Mouse (Mus musculus) urinary bladder, adult 2 months (tissue): Measurements from ENCODE around the gene Kit. TPM values are rescaled to one million over a fixed set of nuclear protein-coding genes. Genes with fewer than 3 reads are reported as not detected.

ENCODE experiments used
- DNase-seq: peaks from one replicate; pipeline ENCODE4 v3.0.0; 2022; ENCODE audit warnings: low spot score
- polyA plus RNA-seq: library from polyadenylated mRNA; depleted of rRNA; stranded (reverse); fragments of >200 nt; gene quantifications from 2 replicates; pipeline ENCODE4 v1.2.3, GENCODE M21; 2012

Gene Kit
- polyA plus RNA-seq, 1 experiment, result 13.1 TPM

GRCm38 (mm10) chr5:75589552-75590346, 15.0 kb downstream of the Kit start:
- no peak for DNase-seq

- no peak for DNase-seq
These were observed 16.2 kb downstream of the Kit start for GRCm38 (mm10) chr5:75590961-75591360.

GRCm38 (mm10) chr5:75591567-75591966, 16.9 kb downstream of the Kit start:
- no peak for DNase-seq

GRCm38 (mm10) chr5:75595319-75595718, 20.6 kb downstream of the Kit start:
- no peak for DNase-seq

- no peak for DNase-seq
These were observed 21.5 kb downstream of the Kit start for GRCm38 (mm10) chr5:75596211-75596610.

- no peak for DNase-seq
These were observed 22.6 kb downstream of the Kit start for GRCm38 (mm10) chr5:75597316-75597715.

GRCm38 (mm10) chr5:75598491-75598890, 23.8 kb downstream of the Kit start:
- no peak for DNase-seq

- DNase-seq, result no peak
These were observed 25.3 kb downstream of the Kit start for GRCm38 (mm10) chr5:75599991-75600390.

- no peak for DNase-seq
These were observed 29.5 kb downstream of the Kit start for GRCm38 (mm10) chr5:75604238-75604637.

- DNase-seq, result no peak
These were observed 32.2 kb downstream of the Kit start for GRCm38 (mm10) chr5:75606898-75607297.

GRCm38 (mm10) chr5:75607971-75608370, 33.3 kb downstream of the Kit start:
- DNase-seq, result no peak

- no peak for DNase-seq
These were observed 37.7 kb downstream of the Kit start for GRCm38 (mm10) chr5:75612380-75612779.

- no peak for DNase-seq
These were observed 38.2 kb downstream of the Kit start for GRCm38 (mm10) chr5:75612926-75613325.

- DNase-seq, result no peak
These were observed 40.4 kb downstream of the Kit start for GRCm38 (mm10) chr5:75615000-75615571.

GRCm38 (mm10) chr5:75615624-75616023, 40.9 kb downstream of the Kit start:
- no peak for DNase-seq

GRCm38 (mm10) chr5:75622401-75622800, 47.7 kb downstream of the Kit start:
- no peak for DNase-seq

- no peak for DNase-seq
These were observed 48.3 kb downstream of the Kit start for GRCm38 (mm10) chr5:75623007-75623406.

GRCm38 (mm10) chr5:75623520-75623919, 48.8 kb downstream of the Kit start:
- no peak for DNase-seq

- no peak for DNase-seq
These were observed 49.4 kb downstream of the Kit start for GRCm38 (mm10) chr5:75623993-75624706.

GRCm38 (mm10) chr5:75625059-75625458, 50.3 kb downstream of the Kit start:
- DNase-seq, result no peak

GRCm38 (mm10) chr5:75626284-75626683, 51.6 kb downstream of the Kit start:
- no peak for DNase-seq

GRCm38 (mm10) chr5:75626703-75627102, 52.0 kb downstream of the Kit start:
- DNase-seq, result no peak

GRCm38 (mm10) chr5:75632257-75632656, 57.5 kb downstream of the Kit start:
- no peak for DNase-seq
